In genomic region chr8:103763821-103764220, GRCm38 (mm10) we compare ENCODE assay signal across 10 mouse cellular contexts.
"Had no signal": no experiment of that assay in that cellular context is flagged by ENCODE, and none has a peak within 500 bp of the region (broad histone marks: within the 10 kb centered on the region; RNA-seq: fewer than 3 reads in every experiment).

No protein-coding gene starts in this region.

- DNase-seq: kidney, postnatal 10 days; kidney, postnatal 36 days; layer of hippocampus, postnatal 36 days; liver, embryonic 13.5 days; lung, adult 2 months; lung, postnatal 14 days; retina, postnatal 1 day; right cerebral cortex, postnatal 25 days; spleen, adult 18-20 months; thymus, postnatal 25 days had no signal
